Mouse (Mus musculus) ES-E14 (cell line): ENCODE measurements around the gene Med13. TPM values are rescaled to one million over a fixed set of nuclear protein-coding genes. Genes with fewer than 3 reads are reported as not detected.
"Not testable (repeated sequence)": the region's sequence is repeated elsewhere in the genome, so short reads cannot be mapped to it uniquely, and the experiment has no call there.

Experiments
- DNase-seq: peaks from one replicate; pipeline ENCODE4 v3.0.0-alpha.2; 2013; ENCODE audit warnings: low read depth, low spot score
- H3K27ac ChIP-seq: 2 replicates; pipeline ENCODE4 v1.5.1; 2012; ENCODE audit warnings: low read depth, mild to moderate bottlenecking, low read length, moderate library complexity, mixed read lengths; ENCODE audit not compliant: poor library complexity, insufficient read depth, severe bottlenecking
- H3K36me3 ChIP-seq: 2 replicates; pipeline ENCODE4 v1.6.1; 2012; ENCODE audit warnings: mild to moderate bottlenecking, low read length, moderate library complexity, mixed read lengths; ENCODE audit not compliant: control insufficient read depth, poor library complexity, insufficient read depth, severe bottlenecking
- H3K4me1 ChIP-seq, 2 experiments: fragments of 150-350 bp in 1 of 2; sonication (generic) in 1 of 2; 2 replicates each; pipeline ENCODE4 v1.6.1; 2012; ENCODE audit warnings: low read length in 2 of 2, mild to moderate bottlenecking in 1 of 2, mixed read lengths in 1 of 2; ENCODE audit not compliant: control insufficient read depth in 2 of 2, insufficient read depth in 2 of 2, poor library complexity in 1 of 2
- H3K4me3 ChIP-seq, 2 experiments: fragments of 150-350 bp in 1 of 2; sonication (generic) in 1 of 2; 2 replicates each; pipeline ENCODE4 v1.5.1; 2012; ENCODE audit warnings: low read length in 2 of 2, low read depth in 1 of 2, mild to moderate bottlenecking in 1 of 2, mixed read lengths in 1 of 2; ENCODE audit not compliant: insufficient read depth in 1 of 2, poor library complexity in 1 of 2, severe bottlenecking in 1 of 2
- H3K9ac ChIP-seq: 2 replicates; pipeline ENCODE4 v1.6.1; 2012; ENCODE audit warnings: low read depth, mild to moderate bottlenecking, low read length, mixed read lengths; ENCODE audit not compliant: poor library complexity, insufficient read depth, severe bottlenecking
- H3K9me3 ChIP-seq: fragments of 150-350 bp; sonication (generic); 2 replicates; pipeline ENCODE4 v1.6.1; 2012; ENCODE audit warnings: low read depth, mild to moderate bottlenecking, low read length; ENCODE audit not compliant: control insufficient read depth, insufficient read depth
- CHD2 ChIP-seq: IDR thresholded peaks from 2 replicates; pipeline ENCODE4 v1.6.1; 2014; ENCODE audit warnings: mild to moderate bottlenecking, low read depth, low read length, inconsistent platforms
- HCFC1 ChIP-seq: IDR thresholded peaks from 2 replicates; pipeline ENCODE4 v1.6.1; 2012; ENCODE audit warnings: low read length, inconsistent platforms, borderline replicate concordance; ENCODE audit not compliant: insufficient read depth
- MAFK ChIP-seq: IDR thresholded peaks from 2 replicates; pipeline ENCODE4 v1.6.1; 2014; ENCODE audit warnings: mild to moderate bottlenecking, low read depth, low read length, inconsistent platforms; ENCODE audit not compliant: insufficient read depth
- ZC3H11A ChIP-seq: IDR thresholded peaks from 2 replicates; pipeline ENCODE4 v1.6.1; 2012; ENCODE audit warnings: low read depth, mild to moderate bottlenecking, inconsistent platforms, low read length, borderline replicate concordance
- ZNF384 ChIP-seq: IDR thresholded peaks from 2 replicates; pipeline ENCODE4 v1.6.1; 2012; ENCODE audit warnings: low read depth, low read length, inconsistent platforms
- in situ Hi-C, 2 experiments: fragments of 600-800 bp; cut with MboI; formaldehyde crosslinking; loops; one replicate each; pipeline ENCODE4 v1.15.1; 2025; ENCODE audit warnings: low sequenced_read_pairs in 2 of 2, inconsistent platforms in 1 of 2; ENCODE audit not compliant: unreplicated experiment in 2 of 2
- total RNA-seq: library from RNA; depleted of rRNA; stranded (reverse); fragments of 300-350 nt; gene quantifications from 2 replicates; pipeline ENCODE4 v1.2.3, GENCODE M21; 2012

Gene Med13
- total RNA-seq, 1 experiment, result 53.6 TPM

DNA sequence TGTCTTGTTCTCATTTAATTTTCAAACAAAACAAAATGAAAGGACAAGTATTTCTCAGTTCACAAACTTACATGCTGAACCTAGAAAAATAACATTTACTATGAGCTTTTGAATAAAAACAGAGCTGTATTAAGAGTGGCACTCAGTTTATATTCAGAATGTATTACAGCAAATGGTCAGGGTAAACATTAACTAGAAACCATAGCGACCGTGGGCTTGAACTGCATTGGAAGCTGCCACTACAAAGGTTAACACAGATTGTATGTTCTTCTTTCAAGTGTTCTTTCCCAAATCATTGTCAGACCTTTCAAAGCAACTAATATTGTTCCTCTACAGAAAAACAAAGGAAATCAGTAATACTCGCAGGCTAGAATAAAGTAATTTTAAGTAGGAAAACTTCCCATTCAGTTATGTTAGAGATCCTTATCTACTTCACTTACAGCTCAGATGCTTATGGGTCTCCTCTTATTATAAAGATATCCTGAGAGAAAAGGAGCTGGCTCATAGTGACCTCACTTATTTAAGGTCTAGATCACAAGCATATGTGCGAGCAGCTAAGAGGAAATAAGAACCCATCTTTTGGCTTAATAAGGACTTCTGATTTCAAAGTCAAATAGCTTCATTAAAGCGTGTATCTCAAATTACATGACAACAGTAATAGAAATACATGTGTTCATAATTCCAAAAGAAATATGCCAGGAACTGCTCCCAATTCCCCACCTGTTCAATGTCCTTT is 9.8 kb downstream of the Med13 start:
- Histone ChIP-seq H3K4me1 (no peaks in the 10 kb centered on the region), H3K27ac (no peak overlapping the region), H3K4me3 (no peak overlapping the region), H3K36me3 (peaks cover 3% of the 10 kb centered on the region; the same call in 1 of the 2 replicates), H3K9ac (no peak overlapping the region), H3K9me3 (no peaks in the 10 kb centered on the region)
- TF ChIP-seq ZNF384 (no peak), HCFC1 (no peak), ZC3H11A (no peak), MAFK (no peak), CHD2 (no peak)
- in situ Hi-C loops, result no loop called here
- DNase-seq, result no peak

- Histone ChIP-seq H3K9me3 (no peaks in the 10 kb centered on the region), H3K27ac (no peak overlapping the region), H3K9ac (no peak overlapping the region), H3K36me3 (no peaks in the 10 kb centered on the region), H3K4me3 (no peak overlapping the region), H3K4me1 (no peaks in the 10 kb centered on the region)
- in situ Hi-C loops, result no loop called here
- no peak for DNase-seq
- TF ChIP-seq MAFK, result no peak
- TF ChIP-seq ZNF384, result no peak
- no peak for TF ChIP-seq CHD2
- TF ChIP-seq HCFC1, result no peak
- no peak for TF ChIP-seq ZC3H11A
These were observed 10.9 kb downstream of the Med13 start for GRCm38 (mm10) chr11:86346525-86346924.

GRCm38 (mm10) chr11:86344940-86345339 is 12.5 kb downstream of the Med13 start:
- H3K9me3 ChIP-seq, H3K27ac ChIP-seq, in situ Hi-C loops, DNase-seq, H3K4me1 ChIP-seq, H3K4me3 ChIP-seq, H3K36me3 ChIP-seq, H3K9ac ChIP-seq: not testable (repeated sequence)

DNA sequence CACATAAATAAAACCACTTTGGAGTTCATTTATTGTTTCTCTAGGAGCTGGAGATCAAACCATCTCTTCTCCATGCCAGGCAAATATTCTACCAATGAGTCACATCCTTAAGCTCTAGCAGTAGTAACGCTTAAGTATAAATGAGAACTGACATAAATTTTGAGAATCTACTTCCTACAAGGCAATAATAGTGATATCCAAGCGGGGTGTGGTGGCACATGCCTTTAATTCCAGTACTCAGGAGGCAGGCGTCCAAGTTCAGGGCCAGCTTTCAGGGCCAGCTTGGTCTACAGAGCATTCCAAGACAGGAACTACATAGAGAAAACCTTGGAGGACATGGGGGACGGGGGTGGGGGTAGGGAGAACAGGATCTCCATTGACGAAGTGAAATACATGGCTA is 33.2 kb downstream of the Med13 start:
- peaks cover 4% of the 10 kb centered on the region for H3K36me3 ChIP-seq

DNA sequence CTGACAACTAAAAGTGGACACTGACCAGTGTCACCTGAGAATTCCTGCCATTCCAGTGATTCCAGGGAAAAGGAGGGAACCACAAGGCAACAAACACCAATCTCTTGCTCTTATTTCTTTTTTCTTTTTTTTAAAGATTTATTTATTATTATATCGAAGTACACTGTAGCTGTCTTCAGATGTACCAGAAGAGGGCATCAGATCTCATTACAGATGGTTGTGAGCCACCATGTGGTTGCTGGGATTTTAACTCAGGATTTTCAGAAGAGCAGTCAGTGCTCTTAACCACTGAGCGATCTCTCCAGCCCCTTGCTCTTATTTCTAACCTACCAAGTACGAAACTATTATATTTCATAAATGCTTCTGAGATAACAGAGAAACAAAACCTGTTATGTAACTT is 42.4 kb downstream of the Med13 start:
- DNase-seq, H3K36me3 ChIP-seq, H3K27ac ChIP-seq, H3K4me3 ChIP-seq, H3K9me3 ChIP-seq, in situ Hi-C loops, H3K4me1 ChIP-seq, H3K9ac ChIP-seq: not testable (repeated sequence)

More for the DNA sequence above, 33.2 kb downstream of the Med13 start:
- in situ Hi-C loops, result no loop called here
- Histone ChIP-seq H3K4me3 (no peak overlapping the region), H3K4me1 (no peaks in the 10 kb centered on the region), H3K9ac (no peak overlapping the region), H3K9me3 (no peaks in the 10 kb centered on the region), H3K27ac (no peak overlapping the region)
- DNase-seq, result no peak
- TF ChIP-seq HCFC1 (no peak), MAFK (no peak), CHD2 (no peak)
